Mouse (Mus musculus) C2C12 (cell line): ENCODE results near the gene Lmx1b.

ENCODE experiments used
- CTCF ChIP-seq: IDR thresholded peaks from one replicate; pipeline ENCODE4 v1.5.1; 2011; ENCODE audit not compliant: control insufficient read depth, insufficient read depth, insufficient read length
- MAX ChIP-seq: IDR thresholded peaks from one replicate; pipeline ENCODE4 v1.6.1; 2011; ENCODE audit warnings: mild to moderate bottlenecking, control low read depth
- MYOD1 ChIP-seq: IDR thresholded peaks from one replicate; pipeline ENCODE4 v1.6.1; 2011; ENCODE audit warnings: low read depth; ENCODE audit not compliant: control insufficient read depth, insufficient read length
- MYOG ChIP-seq: IDR thresholded peaks from one replicate; pipeline ENCODE4 v1.6.1; 2011; ENCODE audit not compliant: control insufficient read depth, insufficient read length; ENCODE audit errors: extremely low read depth

- TF ChIP-seq CTCF, result no peak
- TF ChIP-seq MAX, result no peak
- no peak for TF ChIP-seq MYOD1
- no peak for TF ChIP-seq MYOG
Measured at GRCm38 (mm10) chr2:33683095-33683494, 42.8 kb upstream of the Lmx1b start.
